Mouse (Mus musculus): ENCODE data around the gene Slco4c1.

DNA sequence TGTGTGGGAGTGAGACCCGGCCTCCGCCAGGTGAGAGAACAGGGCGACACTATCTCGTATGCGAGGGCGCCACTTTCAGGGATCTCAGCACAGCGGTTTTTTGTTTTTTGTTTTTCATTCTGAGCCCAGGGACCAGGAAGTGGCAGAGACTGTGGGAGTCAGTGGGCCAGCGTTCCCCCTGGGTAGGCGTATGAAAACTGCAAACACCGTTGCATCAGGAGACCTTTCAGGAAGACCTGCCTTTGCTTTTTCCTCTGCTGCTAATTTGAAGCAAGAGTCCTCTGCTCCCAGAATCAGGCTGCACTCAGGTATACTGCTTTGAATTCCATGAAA, 356 bp upstream of the Slco4c1 start:
- no peak for TF ChIP-seq CTCF (IDR thresholded peaks at IDR 0.05; ENCODE audit: control insufficient read depth, insufficient read depth, insufficient read length)
- TF ChIP-seq USF1 (IDR thresholded peaks at IDR 0.05; ENCODE audit: low read depth), result no peak
- no peak for TF ChIP-seq MAX (IDR thresholded peaks at IDR 0.05)
- no peak for TF ChIP-seq MYOG (IDR thresholded peaks at IDR 0.05; ENCODE audit: control insufficient read depth, extremely low read depth, insufficient read length)
- no peak for TF ChIP-seq FOSL1 (IDR thresholded peaks at IDR 0.05; ENCODE audit: insufficient read depth, low read length, poor library complexity, severe bottlenecking)
- TF ChIP-seq CEBPB (IDR thresholded peaks at IDR 0.05; ENCODE audit: low read depth), result no peak
- TF ChIP-seq MYOD1 (IDR thresholded peaks at IDR 0.05; ENCODE audit: control insufficient read depth, insufficient read length, low read depth), result no peak
